Mouse (Mus musculus): Measurements from ENCODE around the gene Slc10a1.

- TF ChIP-seq POLR2A (IDR thresholded peaks at IDR 0.05; ENCODE audit: extremely low read depth, insufficient read depth, low read length) (no peak), CTCF (IDR thresholded peaks at IDR 0.05; ENCODE audit: low read depth, low read length) (no peak)
Observed at GRCm38 (mm10) chr12:80983695-80984094, 15.2 kb upstream of the Slc10a1 start.

All from liver, adult 2 months (tissue).